Mouse (Mus musculus): Measurements from ENCODE around the gene Ssh3. TPM values are rescaled to one million over a fixed set of nuclear protein-coding genes. Genes with fewer than 3 reads are reported as not detected.

Ssh3 gene
- polyA plus RNA-seq, 1 experiment from 2014 or later = 15.7 TPM

DNA sequence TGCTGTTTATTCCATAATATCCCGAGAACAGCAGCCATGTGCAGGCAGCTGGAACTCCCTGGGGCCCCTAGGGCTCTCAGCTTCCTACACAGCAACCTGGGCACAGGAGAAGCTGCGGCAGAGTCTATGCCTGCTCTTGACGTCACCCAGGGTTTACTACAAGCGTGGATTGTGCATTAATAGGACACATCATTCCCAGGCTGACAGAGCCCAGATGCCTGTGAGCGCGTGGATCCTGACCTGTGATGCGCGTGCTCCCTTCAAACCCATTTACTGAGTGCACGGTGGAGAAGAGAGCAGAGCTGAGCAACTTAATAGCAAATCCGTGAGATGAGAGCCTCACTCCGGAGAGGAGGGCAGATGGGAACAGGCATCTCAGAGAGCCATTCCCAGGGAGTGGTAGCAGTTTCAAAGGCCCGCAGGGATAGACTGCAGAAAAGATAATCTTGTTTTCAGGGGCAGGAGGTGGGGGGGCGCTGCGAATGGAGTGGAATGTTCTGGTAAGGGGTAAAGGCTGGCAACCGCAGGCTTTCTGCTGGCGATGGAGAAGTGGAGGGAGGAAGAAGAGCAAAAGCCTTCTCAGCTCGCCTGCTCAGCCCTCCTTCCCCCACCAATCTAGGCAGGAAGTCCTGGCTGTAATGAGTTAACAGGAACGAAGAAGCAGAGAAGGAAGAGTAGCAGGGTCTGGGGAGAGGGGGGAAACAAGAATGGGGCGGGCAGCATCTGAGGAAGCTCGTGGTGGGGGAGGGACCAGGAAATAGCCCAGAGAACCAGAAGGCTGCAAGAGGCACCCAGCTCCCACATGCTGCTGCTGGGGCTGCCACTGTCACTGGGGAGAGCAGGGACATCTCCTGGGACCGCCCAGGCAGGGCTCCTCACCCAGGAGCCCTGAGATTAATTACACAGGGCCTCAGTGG, 33.0 kb upstream of the Ssh3 start:
- Histone ChIP-seq H3K27me3 (no peaks in the 10 kb centered on the region), H3K9ac (peak overlapping the region; percentile 54), H3K27ac (peak overlapping the region; percentile 83), H3K4me3 (peak overlapping the region; percentile 21), H3K36me3 (peaks cover 9% of the 10 kb centered on the region), H3K9me3 (no peaks in the 10 kb centered on the region), H3K4me1 (peaks cover 69% of the 10 kb centered on the region), H3K4me2 (replicated peaks) (peak overlapping the region; percentile 90)
- ATAC-seq (ENCODE audit: low FRiP score, low read depth) = 0 out of 2 replicates have a peak, but pooled peaks have one; percentile 13
- whole genome bisulfite sequencing = 17% methylated on average over 21 of the region's 21 CpGs

DNA sequence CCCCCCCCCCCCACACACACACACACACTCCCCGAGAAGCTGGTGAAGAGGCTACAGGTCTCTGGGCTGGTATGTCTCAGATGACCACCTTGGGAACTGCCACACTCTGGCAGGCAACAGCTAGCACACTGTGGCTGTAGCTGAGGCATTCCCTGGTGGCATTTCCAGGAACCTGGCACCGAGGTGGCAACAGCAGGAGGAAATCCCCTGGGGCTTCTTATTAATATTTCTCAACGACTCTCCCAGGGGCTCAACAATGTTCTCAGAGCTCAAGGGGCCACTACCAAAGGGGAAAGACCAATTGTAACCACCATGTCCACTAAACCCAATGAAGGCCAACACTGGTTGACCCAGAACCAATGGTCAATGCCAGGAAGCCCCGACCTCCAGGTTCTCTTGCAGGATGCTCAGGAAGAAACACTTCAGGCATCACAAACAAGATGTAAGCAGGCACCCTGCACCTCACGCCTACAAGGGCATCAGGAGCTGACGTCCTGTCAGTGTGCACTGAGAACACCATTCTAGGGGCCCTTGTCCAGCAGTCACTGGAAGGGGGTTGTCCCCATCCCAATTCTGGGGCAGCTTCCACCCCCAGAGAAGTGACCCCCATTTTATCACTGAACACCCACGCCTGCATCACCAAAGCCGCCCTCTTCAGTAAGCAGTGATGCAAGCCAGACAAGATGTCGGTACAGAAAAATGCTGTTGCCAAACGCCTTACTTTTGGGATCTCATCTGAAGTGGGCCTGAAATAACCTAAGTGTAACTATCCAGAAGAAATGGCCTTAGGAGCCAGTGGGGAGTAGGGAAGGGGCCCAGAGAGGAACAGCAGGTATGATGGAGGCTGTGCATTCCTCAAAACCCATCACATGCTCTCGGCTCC, 32.1 kb upstream of the Ssh3 start:
- no peaks in the 10 kb centered on the region for H3K9me3 ChIP-seq
- peak overlapping the region; percentile 21; the same call in 1 of the 2 replicates for H3K4me3 ChIP-seq
- peak overlapping the region; percentile 90 for H3K4me2 ChIP-seq (replicated peaks)
- H3K27ac ChIP-seq = peak overlapping the region; percentile 83
- H3K9ac ChIP-seq = peak overlapping the region; percentile 54; the same call in 1 of the 2 replicates
- ATAC-seq (ENCODE audit: low FRiP score, low read depth) = no peak
- peaks cover 61% of the 10 kb centered on the region for H3K4me1 ChIP-seq
- H3K27me3 ChIP-seq = no peaks in the 10 kb centered on the region
- WGBS = 63% methylated on average over 11 of the region's 11 CpGs
- peaks cover 15% of the 10 kb centered on the region for H3K36me3 ChIP-seq

DNA sequence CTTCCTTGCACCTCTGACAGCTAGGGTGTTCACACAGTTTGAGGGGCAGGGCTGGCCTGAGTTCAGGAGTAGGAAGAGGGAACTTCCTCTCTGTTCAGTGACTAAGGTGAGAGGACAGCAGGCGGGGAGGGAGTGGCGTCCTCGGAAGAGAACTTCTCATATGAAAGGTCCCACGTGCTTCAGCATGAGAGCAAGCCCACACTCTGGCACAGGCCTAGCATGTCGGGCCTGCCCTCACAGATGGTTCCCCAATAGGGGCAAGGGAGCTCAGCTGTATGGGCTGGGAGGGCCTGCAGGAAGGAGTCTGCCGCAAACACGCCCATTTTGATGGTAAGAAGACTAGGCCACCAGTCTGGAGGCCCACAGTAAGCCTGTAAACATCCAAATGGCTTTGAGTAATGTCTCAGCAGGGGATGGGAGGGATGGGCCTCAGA, 31.3 kb upstream of the Ssh3 start:
- no peak overlapping the region for H3K4me3 ChIP-seq
- peaks cover 60% of the 10 kb centered on the region for H3K4me1 ChIP-seq
- 34% methylated on average over 7 of the region's 7 CpGs for WGBS
- H3K27ac ChIP-seq = no peak overlapping the region; the same call in 1 of the 2 replicates
- H3K36me3 ChIP-seq = peaks cover 22% of the 10 kb centered on the region
- no peaks in the 10 kb centered on the region for H3K27me3 ChIP-seq
- H3K9ac ChIP-seq = peak overlapping the region; percentile 20; the same call in 1 of the 2 replicates
- no peak overlapping the region for H3K4me2 ChIP-seq (replicated peaks)
- no peaks in the 10 kb centered on the region for H3K9me3 ChIP-seq
- no peak for ATAC-seq (ENCODE audit: low FRiP score, low read depth)

DNA sequence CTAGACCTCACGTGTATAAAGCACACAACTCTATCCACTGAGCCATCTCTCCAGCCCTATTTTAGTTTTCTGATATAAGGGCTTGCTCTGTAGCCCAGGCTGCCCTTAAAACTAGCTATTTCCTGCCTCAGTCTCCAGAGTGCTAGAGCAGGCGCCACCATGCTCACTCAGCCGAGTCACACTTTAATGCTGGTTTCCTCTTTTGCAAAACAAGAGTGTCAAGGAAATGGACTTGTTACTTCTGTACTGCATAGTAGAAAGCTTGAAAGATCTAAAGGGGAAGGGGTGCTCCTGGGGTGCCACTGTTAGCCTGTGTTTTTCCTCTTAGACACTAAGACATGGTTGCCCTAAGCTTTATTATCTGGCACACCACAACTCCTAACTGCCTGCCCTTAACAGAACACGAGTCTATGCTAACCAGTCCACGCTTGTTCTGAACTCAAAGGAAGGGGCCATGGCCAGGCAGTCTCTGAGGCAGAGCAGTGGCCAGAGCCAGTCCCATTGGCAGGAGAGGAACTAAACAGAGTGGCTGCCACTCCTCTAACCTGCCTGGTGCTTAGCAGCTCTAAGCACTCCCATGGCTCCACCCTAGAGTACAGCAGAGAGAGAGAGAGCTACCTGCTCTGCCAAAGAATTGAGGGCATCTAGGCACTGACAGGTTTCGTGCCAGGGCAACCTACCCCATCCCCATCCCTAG, 30.7 kb upstream of the Ssh3 start:
- H3K9ac ChIP-seq = peak overlapping the region; percentile 20; the same call in 1 of the 2 replicates
- 80% methylated on average over 6 of the region's 6 CpGs for WGBS
- no peak overlapping the region for H3K27ac ChIP-seq
- no peaks in the 10 kb centered on the region for H3K27me3 ChIP-seq
- ATAC-seq (ENCODE audit: low FRiP score, low read depth) = no peak
- H3K4me1 ChIP-seq = peaks cover 58% of the 10 kb centered on the region
- H3K4me3 ChIP-seq = no peak overlapping the region
- H3K4me2 ChIP-seq (replicated peaks) = no peak overlapping the region
- H3K36me3 ChIP-seq = peaks cover 26% of the 10 kb centered on the region
- no peaks in the 10 kb centered on the region for H3K9me3 ChIP-seq

DNA sequence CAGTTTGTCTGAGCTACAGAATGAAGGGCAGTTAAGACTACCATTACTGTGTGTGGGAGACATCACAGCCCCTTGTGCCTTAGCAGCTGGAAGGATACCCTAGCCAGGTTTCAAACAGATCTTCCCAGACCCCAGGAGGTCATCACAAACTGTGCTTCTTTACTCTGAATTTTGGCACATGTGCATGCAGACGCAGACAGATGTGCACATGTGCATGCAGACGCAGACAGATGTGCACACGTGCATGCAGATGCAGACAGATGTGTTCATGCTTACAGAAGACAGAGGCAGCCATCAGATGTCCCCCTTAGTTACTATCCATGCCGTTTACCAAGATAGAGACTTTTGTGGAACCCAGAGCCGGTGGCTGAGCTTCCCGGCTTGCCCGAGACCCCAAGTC, 30.1 kb upstream of the Ssh3 start:
- Histone ChIP-seq H3K4me2 (replicated peaks) (no peak overlapping the region), H3K9ac (no peak overlapping the region), H3K27ac (no peak overlapping the region), H3K4me1 (peaks cover 56% of the 10 kb centered on the region), H3K36me3 (peaks cover 32% of the 10 kb centered on the region), H3K27me3 (no peaks in the 10 kb centered on the region), H3K9me3 (no peaks in the 10 kb centered on the region), H3K4me3 (no peak overlapping the region)
- no peak for ATAC-seq (ENCODE audit: low FRiP score, low read depth)
- WGBS = 86% methylated on average over 7 of the region's 7 CpGs

DNA sequence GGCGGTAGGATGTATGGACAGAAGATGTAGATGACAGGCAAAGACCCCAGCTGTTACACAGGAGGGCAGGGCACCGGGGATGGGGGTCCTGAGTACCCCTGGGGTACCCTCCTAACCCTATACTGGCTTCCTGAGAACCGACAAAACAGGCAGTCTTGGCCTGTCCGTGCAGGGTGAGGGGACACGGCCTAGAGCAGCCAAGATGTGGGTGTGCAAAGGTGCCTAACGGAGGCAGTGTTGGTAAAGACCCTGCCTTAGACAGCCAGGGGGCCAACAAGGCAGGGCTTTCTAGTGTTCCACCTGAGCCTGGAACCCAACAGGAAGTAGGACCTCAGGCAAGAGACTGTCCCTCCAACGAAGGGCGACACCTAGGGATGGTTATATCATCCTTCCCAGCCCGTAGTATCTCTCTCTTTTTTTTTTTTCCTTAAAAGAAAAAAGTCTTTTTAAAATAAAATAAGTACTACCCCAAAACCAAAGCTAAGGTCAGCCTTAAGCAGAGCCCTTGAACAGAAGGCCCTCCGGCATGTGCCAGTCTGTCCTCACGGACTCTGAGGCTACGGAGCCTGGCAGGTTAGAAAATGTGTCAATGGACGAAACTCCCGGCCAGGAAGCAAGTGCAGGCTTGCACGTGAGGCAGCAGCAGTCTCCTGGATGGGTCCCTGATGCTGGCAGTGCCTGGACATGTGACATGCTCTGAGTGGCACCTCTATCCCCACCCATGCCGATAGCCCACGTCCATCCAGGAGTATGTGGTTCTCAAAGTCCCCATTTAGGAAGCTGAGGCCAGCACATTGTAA, 29.5 kb upstream of the Ssh3 start:
- no peaks in the 10 kb centered on the region for H3K27me3 ChIP-seq
- H3K4me2 ChIP-seq (replicated peaks) = no peak overlapping the region
- H3K4me3 ChIP-seq = no peak overlapping the region
- peaks cover 38% of the 10 kb centered on the region for H3K36me3 ChIP-seq
- 83% methylated on average over 17 of the region's 17 CpGs for WGBS
- no peak overlapping the region for H3K27ac ChIP-seq
- H3K4me1 ChIP-seq = peaks cover 50% of the 10 kb centered on the region
- no peaks in the 10 kb centered on the region for H3K9me3 ChIP-seq
- no peak for ATAC-seq (ENCODE audit: low FRiP score, low read depth)
- no peak overlapping the region for H3K9ac ChIP-seq

DNA sequence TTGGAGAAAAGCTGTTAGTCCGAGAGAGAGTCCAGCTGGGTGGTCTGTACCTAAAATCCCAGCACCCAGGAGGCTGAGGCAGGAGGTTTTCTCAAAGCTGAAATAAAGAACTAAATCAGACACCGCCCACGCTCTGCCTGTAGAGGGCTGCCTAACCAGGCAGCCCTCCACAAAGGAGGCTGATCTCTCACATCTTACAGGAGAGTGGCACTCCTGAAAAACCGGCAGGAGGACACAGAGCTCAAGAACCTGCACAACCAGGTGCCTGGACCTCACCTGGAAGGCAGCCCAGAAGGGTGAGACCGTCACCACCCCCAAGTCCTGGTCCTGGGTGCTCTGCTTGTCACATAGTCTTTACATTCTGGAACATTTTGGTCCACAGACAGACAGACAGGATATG, 28.9 kb upstream of the Ssh3 start:
- no peak for ATAC-seq (ENCODE audit: low FRiP score, low read depth)
- 89% methylated on average over 5 of the region's 5 CpGs for WGBS
- H3K4me1 ChIP-seq = peaks cover 44% of the 10 kb centered on the region
- no peaks in the 10 kb centered on the region for H3K9me3 ChIP-seq
- no peak overlapping the region for H3K27ac ChIP-seq
- H3K9ac ChIP-seq = no peak overlapping the region
- H3K36me3 ChIP-seq = peaks cover 43% of the 10 kb centered on the region
- H3K4me2 ChIP-seq (replicated peaks) = no peak overlapping the region
- no peaks in the 10 kb centered on the region for H3K27me3 ChIP-seq
- H3K4me3 ChIP-seq = no peak overlapping the region

DNA sequence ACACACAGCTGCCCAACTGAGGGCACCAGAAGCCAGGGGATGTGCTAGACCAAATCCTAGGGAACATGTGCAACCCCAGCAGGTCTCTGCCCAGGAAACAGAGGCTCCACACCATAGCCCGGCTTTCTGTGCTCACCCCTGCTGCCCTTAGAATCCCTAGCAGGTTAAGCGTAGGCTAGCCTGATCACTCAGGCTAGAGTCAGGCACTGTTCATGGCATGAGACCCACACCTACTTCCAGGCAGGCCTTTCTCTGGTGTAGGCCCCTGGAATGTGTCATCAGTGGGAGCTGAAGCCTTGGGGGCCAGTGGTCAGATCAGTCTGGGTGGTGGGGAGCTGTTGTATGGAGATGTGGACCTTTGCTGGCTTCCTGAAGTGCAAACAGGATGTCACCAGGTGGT, 27.6 kb upstream of the Ssh3 start:
- H3K4me2 ChIP-seq (replicated peaks) = no peak overlapping the region
- H3K27me3 ChIP-seq = no peaks in the 10 kb centered on the region
- no peak overlapping the region for H3K4me3 ChIP-seq
- H3K9me3 ChIP-seq = no peaks in the 10 kb centered on the region
- WGBS = 98% methylated on average over 2 of the region's 2 CpGs
- H3K27ac ChIP-seq = no peak overlapping the region
- H3K36me3 ChIP-seq = peaks cover 55% of the 10 kb centered on the region
- peaks cover 31% of the 10 kb centered on the region for H3K4me1 ChIP-seq
- H3K9ac ChIP-seq = no peak overlapping the region
- no peak for ATAC-seq (ENCODE audit: low FRiP score, low read depth)

DNA sequence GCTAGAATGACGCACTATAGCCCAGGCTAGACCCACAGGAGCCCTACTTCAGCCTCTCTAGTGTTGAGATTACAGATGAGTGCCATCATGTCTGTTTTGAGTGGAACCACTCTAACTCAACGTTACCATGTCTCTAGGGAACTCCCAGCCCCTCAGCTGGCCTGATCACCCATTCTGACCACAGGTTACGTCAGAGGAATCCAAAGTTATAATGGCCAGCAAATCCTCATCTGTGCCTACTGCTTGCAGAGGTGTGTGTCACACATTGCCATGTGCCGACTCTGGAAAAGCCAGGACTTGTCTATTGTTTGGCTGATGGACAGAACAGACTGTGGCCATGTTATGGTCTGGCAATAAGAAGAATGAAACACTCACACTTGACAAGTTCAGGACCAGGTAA, 26.4 kb upstream of the Ssh3 start:
- WGBS = 92% methylated on average over 4 of the region's 4 CpGs
- peaks cover 67% of the 10 kb centered on the region for H3K36me3 ChIP-seq

DNA sequence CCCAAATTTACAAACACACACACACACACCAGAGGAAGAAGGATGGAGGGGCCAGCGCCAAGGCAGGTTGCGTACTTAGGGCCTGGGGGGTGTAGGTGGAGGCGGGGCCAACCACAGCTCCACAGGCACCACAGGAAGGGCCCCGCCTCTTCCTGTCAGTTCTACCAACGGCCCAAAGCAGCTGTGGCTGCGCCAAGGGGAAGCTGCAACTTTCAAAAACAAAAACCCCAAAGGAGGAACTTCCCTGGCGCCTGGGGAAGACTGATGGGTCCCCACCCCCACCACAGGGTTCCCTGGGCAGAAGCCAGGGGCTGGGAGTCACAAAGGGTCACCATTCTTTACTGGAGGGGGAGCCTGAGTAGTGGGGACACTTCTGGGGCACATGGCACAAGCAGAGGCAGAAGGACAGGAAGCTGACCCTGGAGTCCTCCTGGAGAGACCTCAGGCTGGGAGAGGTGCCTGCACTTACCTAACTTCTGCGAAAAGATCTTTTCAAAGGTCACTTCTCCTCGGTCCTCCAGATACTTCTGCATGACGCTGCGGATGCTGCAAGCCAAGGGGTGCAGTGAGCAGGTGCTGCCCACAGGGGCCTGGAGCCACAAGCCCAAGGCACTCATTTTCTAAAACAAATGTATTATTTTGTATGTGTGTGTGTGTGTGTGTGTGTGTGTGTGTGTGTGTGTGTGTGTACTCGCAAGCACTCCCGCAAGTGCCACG, 25.6 kb upstream of the Ssh3 start:
- peaks cover 12% of the 10 kb centered on the region; the same call in 1 of the 2 replicates for H3K4me1 ChIP-seq
- no peak for ATAC-seq (ENCODE audit: low FRiP score, low read depth)
- WGBS = 75% methylated on average over 14 of the region's 14 CpGs
- peaks cover 76% of the 10 kb centered on the region for H3K36me3 ChIP-seq
- peak overlapping the region; percentile 28; the same call in 1 of the 2 replicates for H3K27ac ChIP-seq
- H3K4me3 ChIP-seq = no peak overlapping the region
- no peaks in the 10 kb centered on the region for H3K27me3 ChIP-seq
- H3K9me3 ChIP-seq = no peaks in the 10 kb centered on the region
- no peak overlapping the region for H3K4me2 ChIP-seq (replicated peaks)
- 0 out of 2 replicates have a peak overlapping the region, but pooled peaks have one; percentile 4 for H3K9ac ChIP-seq

More for the DNA sequence above, 26.4 kb upstream of the Ssh3 start:
- H3K27ac ChIP-seq = no peak overlapping the region
- H3K9me3 ChIP-seq = no peaks in the 10 kb centered on the region
- H3K4me1 ChIP-seq = peaks cover 19% of the 10 kb centered on the region
- H3K4me3 ChIP-seq = no peak overlapping the region
- H3K4me2 ChIP-seq (replicated peaks) = no peak overlapping the region
- no peak overlapping the region for H3K9ac ChIP-seq
- no peak for ATAC-seq (ENCODE audit: low FRiP score, low read depth)
- no peaks in the 10 kb centered on the region for H3K27me3 ChIP-seq

All from limb, embryonic 13.5 days (tissue).